Comparison of ENCODE assay signal across 8 mouse cellular contexts in genomic region chr11:94486001-94486400, GRCm38 (mm10). TPM values are rescaled to one million over a fixed set of nuclear protein-coding genes. Genes with fewer than 3 reads are reported as not detected.
A peak's percentile ranks its signal among the peaks of the same experiment; 100 is the strongest.
DNase-seq lines count a peak whose midpoint lies in the region; ATAC-seq lines count a peak whose summit lies in the region.

Spata20 (minus strand) TSS chr11:94486179.

- H3K36me3 ChIP-seq in megakaryocyte, embryonic 14.5 days (replicated peaks; ENCODE audit: low read length), result no peaks in the 10 kb centered on the region

- peak within 1 kb of the TSS; percentile 31 for H3K4me3 ChIP-seq in megakaryocyte, embryonic 14.5 days (replicated peaks)

- no peaks in the 10 kb centered on the region for H3K9me3 ChIP-seq in megakaryocyte, embryonic 14.5 days

- H3K4me1 ChIP-seq in megakaryocyte, embryonic 14.5 days, result peaks cover 14% of the 10 kb centered on the region

- peaks cover 98% of the 10 kb centered on the region for H3K27me3 ChIP-seq in megakaryocyte, embryonic 14.5 days (replicated peaks)

- peak; percentile 87 for ATAC-seq in common myeloid progenitor, adult 5-6 weeks (replicated peaks; ENCODE audit: low read depth, poor library complexity, severe bottlenecking)

- peak; percentile 84 for DNase-seq in ZHBTc4 (ENCODE audit: low read depth, low spot score)
- peak; percentile 91 for DNase-seq in gastrocnemius, postnatal 10 days
- DNase-seq in induced T-regulatory cell, adult 2 months (ENCODE audit: low read depth), result peak; percentile 81
- DNase-seq in left cerebral cortex, adult 8-10 months (ENCODE audit: low spot score in 2 of 2), result peak; percentile 57 to 97
- peak; percentile 78 to 86 for DNase-seq in right cerebral cortex, postnatal 36 days (ENCODE audit: low spot score in 2 of 2)
- DNase-seq in urinary bladder, postnatal 4 days (ENCODE audit: low spot score in 2 of 2), result peak; percentile 80 to 89

RNA-seq across cellular contexts. Expression of gene Spata20, which starts in this region (rescaled TPM):
- not detected in 2 replicates for total RNA-seq in common myeloid progenitor, adult 5-6 weeks (2017)
- total RNA-seq in gastrocnemius, postnatal 10 days (2021), result not detected
- total RNA-seq in left cerebral cortex, adult 8-10 months (2022), result 1 to 10 TPM in 1 of 4 experiments, under 1 TPM in 1, not detected in 2; 0.35 to 1.4 TPM
- polyA plus RNA-seq in megakaryocyte, embryonic 14.5 days (2012; ENCODE audit: insufficient read depth, low replicate concordance), result not detected in 2 replicates

Comparison
In these comparisons a context has a peak if more than half of its experiments do, and no peak if none do; other contexts are left out.
1. Peak in every context shown above with its lines: DNase-seq, ATAC-seq and H3K4me3 ChIP-seq.
2. Peak in ATAC-seq in common myeloid progenitor, adult 5-6 weeks; RNA of the gene not detected or under 1 TPM.
3. Peak in DNase-seq in gastrocnemius, postnatal 10 days; RNA of the gene not detected or under 1 TPM.